Mouse (Mus musculus) c-Kit-positive CD71-positive TER-119-negative erythroid progenitor cells, embryonic 14.5 days (primary cell): ENCODE measurements around the gene Cdc25b.

Experiments
- DNase-seq: peaks from one replicate; pipeline ENCODE4 v3.0.0-alpha.2; 2013; ENCODE audit warnings: low read depth

Gene Cdc25b

DNA sequence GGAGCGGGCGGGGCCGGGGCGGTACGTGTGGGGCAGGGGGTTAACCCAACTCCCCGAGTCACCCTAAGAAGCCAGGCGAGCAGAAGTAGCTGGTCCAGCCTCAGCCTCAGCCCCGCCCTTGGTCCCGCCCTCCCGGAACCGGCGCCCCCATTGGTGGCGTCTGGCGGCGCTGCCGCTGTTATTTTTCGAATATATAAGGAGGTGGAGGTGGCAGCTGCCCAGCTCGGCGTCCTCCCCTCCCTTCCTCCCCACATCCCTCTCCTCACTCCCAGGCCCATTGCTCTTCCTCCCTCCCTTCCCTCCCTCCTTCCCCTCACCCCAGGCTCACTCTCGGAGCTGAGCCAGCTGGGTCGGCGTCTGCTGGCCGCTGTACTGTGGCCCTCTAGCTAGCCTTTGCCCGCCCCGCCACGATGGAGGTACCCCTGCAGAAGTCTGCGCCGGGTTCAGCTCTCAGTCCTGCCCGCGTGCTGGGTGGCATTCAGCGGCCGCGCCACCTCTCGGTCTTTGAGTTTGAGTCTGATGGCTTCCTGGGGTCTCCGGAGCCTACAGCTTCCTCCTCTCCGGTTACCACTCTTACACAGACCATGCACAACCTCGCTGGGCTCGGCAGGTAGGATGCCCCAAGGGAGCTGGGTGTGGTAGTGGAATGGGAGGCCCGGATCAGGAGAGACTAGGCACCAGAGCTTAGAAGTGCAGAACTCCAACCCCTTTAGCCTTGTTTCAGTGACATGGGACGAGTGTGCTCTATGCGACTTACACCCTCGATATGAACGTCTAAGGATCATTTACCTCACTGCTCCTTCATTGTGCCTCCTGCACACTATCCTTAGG is at the start of gene Cdc25b, which contains the start of gene Spef1:
Gene Cdc25b (plus strand): TSS at position 179 of the 831 bp plus-strand sequence.
Gene Spef1 (minus strand): TSS at position 512 of the 831 bp plus-strand sequence.
- no peak for DNase-seq

DNA sequence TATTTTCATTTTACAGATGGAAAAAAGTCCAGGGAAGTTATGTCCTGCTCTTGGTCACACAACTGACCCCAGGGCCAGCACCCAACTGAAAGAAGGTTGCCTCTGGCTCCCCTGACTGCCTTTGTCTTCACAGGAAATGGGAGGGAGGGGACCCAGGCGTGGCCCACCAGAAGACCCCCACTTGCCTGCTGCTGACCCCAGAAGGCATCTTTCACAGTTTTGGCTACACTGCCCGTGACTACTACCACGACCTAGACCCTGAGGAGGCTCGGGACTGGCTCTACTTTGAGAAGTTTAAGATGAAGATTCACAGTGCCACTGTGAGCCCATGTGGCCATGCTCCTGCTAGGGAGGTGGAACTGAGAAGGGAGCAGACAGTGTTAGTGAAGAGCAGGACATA is 48.5 kb upstream of the Cdc25b start:
- no peak for DNase-seq

DNA sequence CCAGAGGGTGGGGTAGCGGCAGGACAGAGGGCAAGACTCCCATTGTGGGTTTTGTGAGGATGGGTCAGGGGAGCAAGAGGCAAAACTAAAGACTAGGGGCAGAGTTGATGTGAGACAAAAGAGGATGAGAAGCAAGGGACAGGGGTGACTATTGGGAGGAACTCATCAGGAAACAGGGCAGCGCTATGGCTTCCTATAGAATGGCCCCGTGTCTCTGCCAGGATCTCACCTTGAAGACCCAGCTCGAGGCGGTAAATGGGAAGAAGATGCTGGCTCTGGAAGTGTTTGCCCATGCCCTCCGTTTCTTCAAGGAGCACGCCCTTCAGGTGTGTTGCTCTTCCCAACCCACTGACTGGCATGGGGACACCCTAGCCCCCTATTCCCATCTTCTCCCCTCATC is 48.0 kb upstream of the Cdc25b start:
- DNase-seq, result no peak

DNA sequence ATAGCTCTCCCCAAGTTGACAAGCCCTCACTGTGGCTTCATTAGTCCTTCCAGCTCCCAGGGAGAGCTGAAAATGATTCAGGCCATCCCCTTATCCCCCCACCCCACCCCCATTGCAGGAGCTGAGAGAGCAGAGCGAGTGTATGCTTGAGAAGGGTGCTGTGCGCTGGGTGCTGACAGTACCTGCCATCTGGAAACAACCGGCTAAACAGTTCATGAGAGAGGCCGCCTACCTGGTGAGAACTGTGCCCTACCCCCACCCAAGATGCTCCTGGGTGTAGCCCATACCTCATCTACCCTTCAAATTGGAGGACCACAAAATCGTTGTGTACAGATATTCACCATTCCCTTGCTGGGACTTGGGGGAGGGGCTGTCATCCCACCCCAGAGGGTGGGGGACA is 47.5 kb upstream of the Cdc25b start:
- no peak for DNase-seq

DNA sequence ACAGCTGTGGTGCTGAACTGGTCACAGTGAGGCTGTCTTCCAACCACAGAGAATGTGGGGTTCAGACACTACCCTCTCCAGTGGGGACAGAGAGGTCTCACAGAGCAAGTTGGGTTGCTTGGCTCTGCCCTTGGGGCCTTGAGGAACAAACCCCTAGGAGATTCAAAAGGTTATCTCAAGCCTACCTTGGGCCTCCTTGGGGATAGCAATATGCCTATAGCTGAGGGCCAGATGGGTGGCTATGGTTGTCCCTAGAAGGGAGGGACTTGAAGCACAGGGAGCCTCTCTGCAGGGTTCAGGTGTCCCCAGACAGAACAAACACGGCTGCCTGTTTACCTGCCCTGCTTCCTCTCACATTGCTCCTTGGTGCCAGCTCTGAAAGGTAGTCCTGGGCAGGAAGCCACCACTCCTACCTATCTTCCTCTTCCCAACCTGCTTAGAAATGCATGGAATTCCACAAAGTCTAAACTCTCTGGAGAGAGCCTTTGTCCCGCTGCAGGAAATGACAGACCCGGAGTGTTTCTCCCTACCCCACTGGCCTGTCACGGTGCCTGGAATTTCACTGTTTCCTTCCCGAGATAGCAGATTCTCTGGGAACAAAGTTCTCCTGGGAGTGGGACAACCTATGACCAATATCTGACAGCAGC is 46.7 kb upstream of the Cdc25b start:
- DNase-seq, result no peak

DNA sequence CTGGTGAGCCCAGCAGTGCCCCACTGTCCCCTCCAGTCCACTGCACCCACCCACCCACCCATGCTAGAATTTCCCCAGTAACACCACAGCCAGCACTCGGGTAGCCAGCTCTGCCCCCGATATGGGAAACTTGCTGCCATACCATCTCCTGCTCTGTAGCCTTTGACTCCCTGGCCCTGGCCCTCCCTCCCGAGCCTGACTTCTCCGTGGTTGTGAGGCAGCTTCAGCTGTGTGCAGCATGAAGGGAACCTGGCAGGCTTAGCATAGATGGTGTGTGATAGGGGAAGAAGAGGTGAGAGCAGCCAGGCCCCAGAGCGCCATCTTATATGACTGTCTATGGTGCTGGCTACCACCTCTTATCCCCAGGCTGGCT is 46.2 kb upstream of the Cdc25b start:
- no peak for DNase-seq

DNA sequence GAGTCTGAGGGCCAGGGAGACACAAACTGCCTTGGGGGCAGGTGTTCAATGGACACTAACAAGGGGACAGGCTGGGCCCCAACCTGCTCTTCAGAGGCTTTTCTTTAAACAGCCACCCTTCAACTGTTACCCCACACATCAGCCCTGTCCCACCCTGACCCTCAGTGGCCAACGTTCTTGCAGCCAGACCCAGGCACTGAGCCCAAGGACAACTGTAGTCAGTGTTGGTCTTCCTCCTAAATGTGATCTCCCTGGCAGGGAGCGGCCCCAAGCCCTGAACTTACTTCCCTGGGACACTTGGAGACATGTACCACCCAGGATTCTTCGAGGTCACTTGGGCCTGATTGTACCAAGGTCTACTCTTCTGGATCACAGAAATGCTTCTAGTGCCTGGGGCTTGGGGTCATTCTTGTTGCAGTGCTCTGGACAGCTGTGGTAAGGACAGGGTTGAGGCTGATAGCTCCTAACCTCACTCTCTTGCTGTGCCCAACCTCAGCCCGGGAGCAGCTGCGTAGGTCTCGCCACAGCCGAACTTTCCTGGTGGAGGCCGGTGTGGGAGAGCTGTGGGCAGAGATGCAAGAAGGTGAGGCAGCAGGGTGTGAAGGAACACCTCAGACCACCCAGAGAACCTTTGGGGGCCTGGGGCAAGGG is 45.3 kb upstream of the Cdc25b start:
- no peak for DNase-seq

DNA sequence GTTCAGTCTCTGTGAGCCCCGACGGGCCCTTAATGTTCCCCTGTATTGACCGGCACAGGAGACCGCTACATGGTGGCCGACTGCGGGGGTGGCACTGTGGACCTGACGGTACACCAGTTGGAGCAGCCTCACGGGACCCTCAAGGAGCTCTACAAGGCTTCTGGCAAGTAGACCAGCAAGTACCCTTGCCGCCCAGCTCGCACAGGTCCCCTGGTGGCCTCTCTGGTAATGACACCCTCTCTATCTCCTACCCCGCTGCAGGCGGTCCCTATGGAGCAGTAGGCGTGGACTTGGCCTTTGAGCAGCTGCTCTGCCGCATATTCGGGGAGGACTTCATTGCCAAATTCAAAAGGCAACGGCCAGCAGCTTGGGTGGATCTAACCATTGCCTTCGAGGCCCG is 44.2 kb upstream of the Cdc25b start:
- peak; percentile 72 for DNase-seq

DNA sequence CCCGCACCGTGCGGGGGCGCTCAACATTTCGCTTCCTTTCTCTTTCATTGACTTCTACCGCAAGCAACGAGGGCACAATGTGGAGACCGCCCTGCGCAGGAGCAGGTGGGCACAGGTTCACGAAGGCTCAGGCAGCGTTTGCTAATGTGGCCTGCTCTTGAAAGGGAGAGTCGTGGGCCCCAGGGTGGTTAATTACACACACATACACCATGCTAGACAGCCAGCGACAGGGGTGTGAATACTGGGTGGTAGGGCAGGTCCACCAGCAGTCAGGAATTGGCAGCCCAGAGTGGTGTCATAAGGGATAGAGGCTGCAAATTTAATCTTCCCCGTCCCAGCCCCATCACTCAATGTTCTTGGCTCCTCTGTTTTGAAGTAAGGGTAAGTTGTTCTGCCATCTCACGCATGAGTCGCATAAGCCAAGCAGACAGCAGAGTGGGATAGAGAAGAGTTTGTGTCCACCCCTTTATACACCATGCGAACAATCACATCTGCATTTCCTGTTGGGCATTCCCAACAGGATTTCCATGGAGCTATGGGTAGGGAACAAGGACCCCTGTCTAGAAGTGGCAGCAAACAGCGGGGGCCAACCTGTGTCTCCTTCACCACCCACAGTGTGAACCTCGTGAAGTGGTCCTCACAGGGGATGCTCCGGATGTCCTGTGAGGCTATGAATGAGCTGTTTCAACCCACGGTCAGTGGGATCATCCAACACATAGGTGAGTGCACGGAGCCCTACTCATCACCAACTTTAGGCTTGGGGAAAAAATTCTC is 43.6 kb upstream of the Cdc25b start:
- DNase-seq, result no peak

DNA sequence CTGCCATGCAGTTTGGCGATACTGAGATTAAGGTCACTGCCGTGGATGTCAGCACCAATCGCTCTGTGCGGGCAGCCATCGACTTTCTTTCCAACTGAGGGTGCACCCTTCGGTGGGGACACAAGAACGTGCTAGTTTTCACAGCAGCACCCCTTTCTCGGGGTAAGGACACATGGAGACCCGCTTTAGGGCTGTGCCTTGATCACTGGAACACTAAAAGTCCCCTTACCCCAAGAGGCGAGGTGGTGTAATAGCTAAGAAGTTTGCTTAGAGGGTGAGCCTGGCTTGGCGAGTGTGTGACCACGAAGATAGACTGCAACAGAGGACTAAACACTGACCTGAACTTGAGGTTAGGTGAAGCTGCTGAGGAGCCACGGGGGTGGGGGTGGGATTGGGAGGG is 41.6 kb upstream of the Cdc25b start:
- DNase-seq, result no peak

DNA sequence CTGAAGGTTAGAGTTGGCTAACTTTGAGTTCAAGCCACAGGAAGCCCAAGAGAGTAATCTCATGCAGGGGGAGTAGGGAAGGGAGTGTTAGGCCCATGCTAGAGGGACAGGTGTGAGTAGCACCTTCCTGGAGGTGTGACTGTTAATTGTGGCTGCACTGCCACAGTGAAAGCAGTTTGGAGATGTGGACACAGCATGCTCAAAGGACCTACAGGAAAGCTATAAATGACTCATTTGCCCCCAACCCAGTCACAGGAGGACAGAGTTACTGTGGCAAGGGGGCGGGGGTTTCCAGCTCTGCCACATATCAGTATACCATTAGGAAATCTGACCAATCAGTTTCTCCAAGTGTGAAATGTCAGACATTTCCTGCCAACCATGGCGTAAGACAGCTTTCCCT is 41.2 kb upstream of the Cdc25b start:
- no peak for DNase-seq

DNA sequence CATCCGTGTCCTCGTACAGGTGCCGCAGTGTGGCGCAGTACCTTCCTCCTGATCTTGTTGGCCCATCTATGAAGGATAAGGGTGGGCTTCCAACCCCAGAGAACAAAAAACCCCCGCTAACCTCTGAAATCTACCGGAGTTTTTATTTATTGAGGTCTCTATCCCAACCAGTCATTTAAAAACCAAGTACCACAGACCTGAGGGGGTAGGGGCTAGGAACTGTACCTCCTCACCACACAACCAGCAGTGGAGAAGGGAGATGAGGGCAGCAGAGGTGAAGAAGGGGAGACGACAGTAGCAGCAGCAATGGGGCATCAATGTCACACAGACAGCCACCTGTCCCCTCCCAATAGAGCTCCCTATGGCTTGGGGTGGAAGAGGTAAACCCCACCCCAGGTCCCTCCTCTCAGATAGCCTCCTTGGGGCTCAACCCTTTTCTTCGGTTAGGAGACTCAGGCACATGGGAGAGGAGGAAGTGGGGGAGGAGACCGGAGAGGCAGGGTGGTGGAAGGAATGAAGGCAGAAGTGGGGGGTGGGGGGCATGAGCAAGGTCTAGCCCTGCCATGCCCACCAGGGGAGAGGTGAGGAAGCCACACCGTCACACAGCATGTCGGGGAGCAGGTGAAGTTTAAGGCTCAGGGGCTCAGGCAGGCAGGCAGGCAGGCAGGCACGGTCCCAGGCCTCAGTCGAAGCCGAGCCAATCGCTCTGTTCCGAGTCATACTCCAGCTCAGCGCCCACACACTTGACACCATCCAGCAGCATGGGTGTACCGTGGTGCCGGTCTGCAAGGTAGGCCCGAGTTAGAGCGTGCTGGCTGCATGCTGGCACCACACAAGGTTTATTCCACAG is 40.3 kb upstream of the Cdc25b start:
- DNase-seq, result no peak

DNA sequence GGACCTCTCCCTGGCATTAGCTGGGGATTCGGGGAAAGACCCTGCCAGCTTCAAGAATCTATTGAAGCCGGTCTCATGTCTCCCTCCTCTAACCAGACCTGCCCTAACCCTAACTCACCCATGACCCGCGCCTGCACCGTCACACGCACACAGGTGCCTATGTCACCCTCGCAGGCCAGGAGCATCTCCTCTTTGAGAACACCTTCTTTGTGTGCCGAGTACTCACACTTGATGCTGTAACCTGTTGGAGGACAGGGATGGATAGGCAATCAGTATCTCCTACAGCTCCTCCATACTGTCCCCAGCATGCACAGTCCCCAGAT is 39.7 kb upstream of the Cdc25b start:
- no peak for DNase-seq

DNA sequence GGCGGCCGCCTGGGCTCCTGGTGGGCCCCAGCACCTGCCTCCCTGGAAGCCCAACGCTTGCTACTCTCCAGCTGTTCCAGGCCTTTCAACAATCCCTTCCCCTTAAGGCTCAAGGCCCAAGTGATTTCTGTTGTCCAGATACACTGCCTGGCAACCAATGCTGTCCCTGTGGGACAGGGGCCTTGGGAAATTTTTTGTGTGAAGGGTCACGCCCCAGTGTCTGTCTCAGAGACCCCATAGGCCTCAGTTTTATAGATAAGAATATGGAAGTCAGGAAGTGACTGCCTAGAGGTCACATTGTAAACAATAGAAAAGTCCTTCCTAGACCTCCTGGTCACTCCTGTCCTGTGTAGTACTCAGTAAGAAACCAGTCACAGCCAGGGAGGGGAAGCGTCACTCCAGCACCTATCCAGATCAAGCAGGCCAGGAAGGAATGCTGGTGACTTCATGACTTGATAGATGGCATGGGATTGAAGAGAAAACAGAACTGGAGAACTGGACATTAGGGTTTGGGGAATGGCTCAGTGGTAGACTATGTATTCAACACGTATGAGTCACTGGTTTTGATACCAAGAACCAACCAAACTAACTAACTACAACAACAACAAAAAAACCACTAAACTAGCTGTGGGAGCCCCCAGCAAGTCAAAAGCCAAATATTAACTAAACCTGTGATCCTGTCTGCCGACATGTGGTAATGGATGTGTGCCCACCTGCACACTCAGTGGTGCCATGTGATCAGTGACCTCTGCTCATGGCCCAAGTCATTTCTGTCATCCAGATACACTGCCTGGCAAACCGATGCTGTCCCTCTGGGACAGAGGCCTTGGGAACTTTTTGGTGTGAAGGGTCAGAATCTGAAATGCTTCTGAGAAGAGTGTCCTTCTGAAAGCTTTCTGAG is 38.1 kb upstream of the Cdc25b start:
- no peak for DNase-seq

DNA sequence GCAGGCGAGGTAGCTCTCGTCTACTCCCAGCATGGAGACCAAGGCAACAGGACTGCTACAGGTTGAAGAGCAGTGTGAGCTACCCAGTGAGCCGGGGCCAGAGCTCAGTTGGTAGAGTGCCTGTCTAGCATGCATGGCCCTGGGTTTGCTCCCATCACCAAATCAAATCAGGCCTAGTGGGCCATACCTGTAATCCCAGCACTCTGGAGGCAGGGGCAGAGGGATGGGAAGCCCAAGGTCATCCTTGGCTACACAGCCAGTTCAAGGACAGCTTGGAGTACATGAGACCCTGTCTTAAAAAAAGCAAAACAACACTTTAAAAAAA is 37.5 kb upstream of the Cdc25b start:
- no peak for DNase-seq

DNA sequence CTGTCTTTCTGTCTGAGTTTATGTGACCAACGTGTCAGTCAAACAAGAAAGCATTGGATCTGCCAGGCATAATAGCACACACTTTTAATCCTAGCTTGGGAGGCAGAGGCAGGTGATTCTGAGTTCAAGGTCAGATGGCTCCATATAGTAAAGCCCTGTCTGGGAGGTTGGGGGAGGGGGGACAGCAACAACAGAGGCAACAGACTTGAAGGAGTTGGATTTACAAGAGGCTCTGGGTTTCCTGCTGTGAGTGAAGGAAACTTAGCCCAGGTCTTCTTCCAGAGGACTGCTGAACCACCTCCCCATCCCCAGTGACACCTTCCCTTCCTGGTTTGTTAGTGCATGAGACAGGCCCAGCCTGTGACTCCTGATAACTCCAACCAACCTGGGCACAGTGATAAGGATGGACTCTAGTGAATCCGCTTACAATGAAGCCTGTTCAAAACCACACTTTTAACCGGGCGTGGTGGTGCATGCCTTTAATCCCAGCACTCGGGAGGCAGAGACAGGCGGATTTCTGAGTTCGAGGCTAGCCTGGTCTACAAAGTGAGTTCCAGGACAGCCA is 34.5 kb upstream of the Cdc25b start:
- peak; percentile 68 for DNase-seq

DNA sequence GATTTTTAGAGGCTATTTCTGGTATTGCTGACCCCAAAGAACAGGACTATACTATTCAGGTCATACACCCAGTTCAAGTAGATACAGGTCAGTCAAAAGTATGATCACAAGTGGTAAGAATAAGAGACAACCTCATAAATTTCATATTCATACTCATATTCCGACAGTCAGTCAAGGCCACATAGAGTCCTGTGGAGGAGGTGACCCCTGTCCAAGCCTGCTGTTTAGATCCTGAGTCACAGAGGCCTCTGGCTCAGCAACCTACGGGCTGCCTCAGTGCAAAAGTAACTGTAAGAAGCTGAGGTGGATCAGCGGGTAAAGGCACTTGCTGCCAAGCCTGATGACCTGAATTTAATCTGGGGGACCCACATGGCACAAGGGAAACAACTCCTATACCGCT is 32.7 kb upstream of the Cdc25b start:
- no peak for DNase-seq

DNA sequence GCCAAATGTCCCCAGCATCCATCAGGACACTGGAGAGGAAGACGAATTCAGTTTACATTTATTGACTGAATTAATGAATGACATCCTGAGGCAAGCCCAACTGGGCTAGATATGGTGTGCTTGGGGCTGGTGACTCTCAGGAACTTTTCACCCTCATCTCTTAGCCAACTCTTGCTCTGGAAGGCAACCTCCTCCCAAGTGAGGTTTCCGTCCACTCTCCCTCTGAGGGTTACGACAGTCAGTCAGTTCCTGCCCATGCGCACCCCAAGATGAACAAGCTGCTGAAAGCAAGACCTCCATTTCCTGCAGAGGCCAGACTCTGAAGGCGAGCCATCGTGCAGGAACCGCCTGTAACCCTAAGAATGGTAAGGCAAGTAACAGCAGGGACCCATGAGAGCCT is 29.8 kb upstream of the Cdc25b start:
- DNase-seq, result no peak

DNA sequence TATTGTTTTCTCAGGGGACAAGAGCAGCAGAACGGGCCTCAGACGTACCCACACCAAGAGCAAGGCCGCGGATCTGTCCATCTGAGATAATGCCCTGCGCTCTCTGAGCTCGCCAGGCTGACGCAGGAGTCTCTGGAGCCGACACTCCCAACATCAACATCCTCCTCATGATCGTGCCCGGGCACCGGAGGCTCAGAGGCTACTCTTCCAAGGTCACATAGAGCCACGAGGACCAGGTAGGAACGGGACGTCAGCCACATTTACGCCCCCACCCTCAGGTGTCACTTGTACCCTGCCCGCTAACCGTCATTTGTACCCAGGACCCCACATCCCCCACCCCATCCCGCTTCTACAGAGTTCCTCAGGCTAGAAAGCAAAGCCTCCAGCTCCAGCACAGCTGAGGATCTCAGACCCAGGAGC is 27.2 kb upstream of the Cdc25b start:
- peak; percentile 63 for DNase-seq

DNA sequence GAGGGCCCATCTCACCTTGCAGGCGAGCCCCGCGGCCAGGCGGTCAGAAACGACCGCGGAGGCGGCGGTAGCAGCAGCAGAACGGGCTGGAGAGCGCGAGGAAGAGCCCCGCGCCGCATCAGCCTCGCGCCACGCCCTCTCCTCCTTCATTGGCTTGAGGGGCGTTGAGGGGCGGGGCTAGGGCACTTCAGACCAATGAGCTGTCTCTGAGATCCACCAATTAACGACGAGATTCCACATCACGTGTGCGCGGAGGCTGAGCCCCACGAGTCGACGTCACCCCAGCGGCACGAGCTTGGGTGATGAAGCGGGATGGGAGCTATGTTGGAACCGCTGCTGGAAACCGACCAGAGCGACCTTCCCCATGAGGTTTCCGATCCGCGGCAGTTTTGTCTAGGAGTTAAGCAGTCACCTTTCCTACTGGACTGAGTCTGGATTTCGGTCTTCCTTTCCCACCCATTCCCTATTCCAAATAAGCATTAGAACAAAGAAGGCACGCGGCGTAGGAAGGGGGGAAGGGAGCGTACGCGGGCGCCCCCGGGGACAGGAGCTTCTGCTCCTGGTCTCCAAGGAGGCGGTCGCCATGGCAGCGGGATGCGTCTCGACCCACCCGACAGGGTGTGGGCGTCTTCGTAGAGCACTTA is 26.7 kb upstream of the Cdc25b start, which contains the start of gene 1700037H04Rik:
Gene 1700037H04Rik (minus strand): TSS at position 144 of the 644 bp plus-strand sequence.
- DNase-seq, result peak; percentile 99
